Mouse (Mus musculus): ENCODE measurements around the gene H2-Aa.

DNA sequence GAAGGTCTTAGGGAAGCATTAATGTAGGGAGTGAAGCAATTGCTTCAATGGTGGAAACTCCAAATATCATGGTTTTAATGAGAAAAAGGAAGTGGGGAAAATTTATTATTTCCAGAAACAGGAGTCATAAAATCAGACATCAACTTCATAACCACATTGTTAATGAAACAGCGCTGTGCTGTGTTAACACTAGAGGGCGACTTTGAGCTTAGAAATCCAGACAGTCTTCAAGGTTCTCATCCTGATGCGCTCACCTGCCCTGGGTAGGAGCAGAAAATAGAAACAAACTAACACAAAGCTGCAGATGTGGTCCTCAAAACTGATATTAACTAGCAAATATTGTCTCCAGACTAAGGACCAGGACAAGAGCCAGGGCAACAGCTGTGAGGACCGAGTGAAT, 37.7 kb downstream of the H2-Aa start:
- no peak for TF ChIP-seq TAL1 (IDR thresholded peaks at IDR 0.05; ENCODE audit: low read length)
- no peak for TF ChIP-seq GATA1 (IDR thresholded peaks at IDR 0.05; ENCODE audit: low read length)

Data from erythroblast, embryonic 14.5 days (primary cell).